Mouse (Mus musculus): ENCODE results near the gene Nrgn.

Nrgn gene

GRCm38 (mm10) chr9:37552536-37553293 is at the start of gene Nrgn:
Gene Nrgn, minus strand, starts transcription at chr9:37552904.
- DNase-seq = peak; percentile 91

- DNase-seq = no peak
Observed at GRCm38 (mm10) chr9:37600538-37601205, 48.0 kb upstream of the Nrgn start.

- no peak for DNase-seq
Observed at GRCm38 (mm10) chr9:37598637-37599036, 45.9 kb upstream of the Nrgn start.

GRCm38 (mm10) chr9:37595570-37595969 is 42.9 kb upstream of the Nrgn start:
- DNase-seq = no peak

GRCm38 (mm10) chr9:37593690-37594089 is 41.0 kb upstream of the Nrgn start:
- no peak for DNase-seq

GRCm38 (mm10) chr9:37592633-37593032 is 39.9 kb upstream of the Nrgn start:
- no peak for DNase-seq

GRCm38 (mm10) chr9:37592025-37592424 is 39.3 kb upstream of the Nrgn start:
- DNase-seq = no peak

GRCm38 (mm10) chr9:37590381-37590780 is 37.7 kb upstream of the Nrgn start:
- no peak for DNase-seq

- DNase-seq = no peak
Observed at GRCm38 (mm10) chr9:37586718-37587117, 34.0 kb upstream of the Nrgn start.

GRCm38 (mm10) chr9:37583594-37583993 is 30.9 kb upstream of the Nrgn start:
- DNase-seq = no peak

GRCm38 (mm10) chr9:37576436-37576930 is 23.8 kb upstream of the Nrgn start:
- DNase-seq = no peak

- no peak for DNase-seq
Observed at GRCm38 (mm10) chr9:37572204-37572876, 19.6 kb upstream of the Nrgn start.

- DNase-seq = no peak
Observed at GRCm38 (mm10) chr9:37569231-37569835, 16.6 kb upstream of the Nrgn start.

- DNase-seq = peak; percentile 40
Observed at GRCm38 (mm10) chr9:37568605-37569214, 16.0 kb upstream of the Nrgn start.

GRCm38 (mm10) chr9:37567892-37568604 is 15.3 kb upstream of the Nrgn start:
- DNase-seq = peak; percentile 45

GRCm38 (mm10) chr9:37567454-37567853 is 14.8 kb upstream of the Nrgn start:
- DNase-seq = no peak

- no peak for DNase-seq
Observed at GRCm38 (mm10) chr9:37567019-37567418, 14.3 kb upstream of the Nrgn start.

- no peak for DNase-seq
Observed at GRCm38 (mm10) chr9:37563805-37564204, 11.1 kb upstream of the Nrgn start.

- DNase-seq = no peak
Observed at GRCm38 (mm10) chr9:37560617-37561016, 7.9 kb upstream of the Nrgn start.

- DNase-seq = no peak
Observed at GRCm38 (mm10) chr9:37556366-37556765, 3.7 kb upstream of the Nrgn start.

GRCm38 (mm10) chr9:37554838-37555748 is 2.4 kb upstream of the Nrgn start, which contains the start of gene Siae:
Gene Siae, plus strand, starts transcription at chr9:37555698.
- DNase-seq = no peak

Measured in kidney, postnatal 14 days (tissue).